ENCODE assay signal across 26 mouse cellular contexts in the genomic region with DNA sequence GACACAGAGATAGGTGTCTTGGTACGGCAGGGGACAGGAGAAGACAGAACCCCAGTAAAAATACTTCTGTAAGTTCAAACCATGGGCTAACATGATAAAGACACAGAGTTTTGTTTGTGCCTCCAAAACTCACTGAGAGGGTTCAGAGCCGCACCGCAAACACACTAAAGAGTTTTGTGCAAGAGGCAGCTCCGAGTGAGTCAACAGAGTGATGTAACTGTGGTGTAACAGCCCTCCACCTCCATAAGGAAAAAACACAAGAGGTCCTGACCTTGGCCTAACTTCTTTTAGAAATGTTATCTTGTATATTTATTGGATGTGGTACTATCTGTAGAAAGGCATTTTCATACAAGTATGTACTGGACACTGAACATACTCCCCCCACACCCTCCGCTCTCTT. TPM values are rescaled to one million over a fixed set of nuclear protein-coding genes. Genes with fewer than 3 reads are reported as not detected.
DNase-seq lines count a peak whose midpoint lies in the region; ATAC-seq lines count a peak whose summit lies in the region.
"Had no signal": no experiment of that assay in that cellular context is flagged by ENCODE, and none has a peak within 500 bp of the region (broad histone marks: within the 10 kb centered on the region; RNA-seq: fewer than 3 reads in every experiment).

No protein-coding gene starts in this region.

- no peaks in the 10 kb centered on the region for H3K36me3 ChIP-seq in liver, embryonic 11.5 days (ENCODE audit: control insufficient read depth, insufficient read depth, low read length)
- no peaks in the 10 kb centered on the region for H3K36me3 ChIP-seq in forebrain, embryonic 11.5 days (ENCODE audit: control insufficient read depth, insufficient read depth, low read length)
- H3K36me3 ChIP-seq: forebrain, embryonic 10.5 days; heart, embryonic 15.5 days; limb, embryonic 12.5 days; midbrain, embryonic 10.5 days; neural tube, embryonic 12.5 days had no signal

- no peak for ATAC-seq in liver, embryonic 11.5 days (replicated peaks; ENCODE audit: low FRiP score)
- peak; percentile 91 for ATAC-seq in megakaryocyte, adult 5-6 weeks (ENCODE audit: poor library complexity, severe bottlenecking)
- no peak for ATAC-seq in forebrain, embryonic 11.5 days (replicated peaks; ENCODE audit: low FRiP score)
- ATAC-seq: hindbrain, postnatal 0 days; lung, postnatal 0 days had no signal

- DNase-seq in lung, adult 18-20 months, result peak; percentile 15 to 29
- DNase-seq in lung, postnatal 14 days, result no peak
- DNase-seq in NIH3T3 (ENCODE audit: low read depth), result peak; percentile 64
- DNase-seq in liver, embryonic 11.5 days (ENCODE audit: low spot score), result no peak
- no peak for DNase-seq in testis, postnatal 14 days (ENCODE audit: low spot score)
- DNase-seq in heart, adult 18-20 months, result no peak
- no peak for DNase-seq in forebrain, embryonic 11.5 days (ENCODE audit: low spot score)
- DNase-seq: cerebellum, postnatal 10 days; gastrocnemius, adult 2 months; heart, adult 11 months; kidney, adult 11 months; right cerebral cortex, adult 18-20 months; thymus, postnatal 36 days had no signal

- peak overlapping the region; percentile 4; the same call in 1 of the 2 replicates for H3K27ac ChIP-seq in liver, embryonic 11.5 days (ENCODE audit: low read depth, low read length)
- H3K27ac ChIP-seq in forebrain, embryonic 11.5 days (ENCODE audit: low read depth, low read length), result no peak overlapping the region
- H3K27ac ChIP-seq: forebrain, embryonic 10.5 days; gastrocnemius, adult 2 months; heart, embryonic 15.5 days; hindbrain, postnatal 0 days; limb, embryonic 12.5 days; midbrain, embryonic 10.5 days; neural tube, embryonic 12.5 days had no signal

- WGBS in liver, embryonic 11.5 days, result 76% methylated on average over 5 of the region's 5 CpGs
- 95% methylated on average over 5 of the region's 5 CpGs for WGBS in forebrain, embryonic 11.5 days

- H3K9me3 ChIP-seq in liver, embryonic 11.5 days (ENCODE audit: control insufficient read depth, low read length), result no peaks in the 10 kb centered on the region
- H3K9me3 ChIP-seq in forebrain, embryonic 11.5 days (ENCODE audit: control insufficient read depth, low read length), result no peaks in the 10 kb centered on the region
- H3K9me3 ChIP-seq: forebrain, embryonic 10.5 days; heart, embryonic 15.5 days; limb, embryonic 12.5 days; midbrain, embryonic 10.5 days; neural tube, embryonic 12.5 days had no signal

- H3K4me3 ChIP-seq in liver, embryonic 11.5 days (ENCODE audit: low read depth, low read length), result no peak overlapping the region
- H3K4me3 ChIP-seq in forebrain, embryonic 11.5 days (ENCODE audit: low read depth, low read length), result no peak overlapping the region
- H3K4me3 ChIP-seq: forebrain, embryonic 10.5 days; gastrocnemius, adult 2 months; heart, embryonic 15.5 days; limb, embryonic 12.5 days; midbrain, embryonic 10.5 days; neural tube, embryonic 12.5 days had no signal

- H3K9ac ChIP-seq in liver, embryonic 11.5 days (ENCODE audit: low read depth, low read length), result no peak overlapping the region
- H3K9ac ChIP-seq in forebrain, embryonic 11.5 days (ENCODE audit: low read length), result no peak overlapping the region
- H3K9ac ChIP-seq: heart, embryonic 15.5 days; limb, embryonic 12.5 days; neural tube, embryonic 12.5 days had no signal

- H3K27me3 ChIP-seq in liver, embryonic 11.5 days (replicated peaks; ENCODE audit: control insufficient read depth, insufficient read depth, low read length), result no peaks in the 10 kb centered on the region
- H3K27me3 ChIP-seq in forebrain, embryonic 11.5 days (ENCODE audit: control insufficient read depth, insufficient read depth, low read length), result no peaks in the 10 kb centered on the region
- H3K27me3 ChIP-seq: heart, embryonic 15.5 days; limb, embryonic 12.5 days; neural tube, embryonic 12.5 days had no signal

- no peak overlapping the region for H3K4me2 ChIP-seq in liver, embryonic 11.5 days
- no peak overlapping the region for H3K4me2 ChIP-seq in forebrain, embryonic 11.5 days (ENCODE audit: low read depth, low read length, severe bottlenecking)
- H3K4me2 ChIP-seq: heart, embryonic 15.5 days; limb, embryonic 12.5 days; neural tube, embryonic 12.5 days had no signal

- H3K4me1 ChIP-seq in liver, embryonic 11.5 days (replicated peaks; ENCODE audit: control insufficient read depth, insufficient read depth, low read length), result no peaks in the 10 kb centered on the region
- H3K4me1 ChIP-seq in forebrain, embryonic 11.5 days (replicated peaks; ENCODE audit: control insufficient read depth, insufficient read depth, low read length), result no peaks in the 10 kb centered on the region
- H3K4me1 ChIP-seq: forebrain, embryonic 10.5 days; heart, embryonic 15.5 days; midbrain, embryonic 10.5 days; neural tube, embryonic 12.5 days had no signal

RNA-seq across cellular contexts. Expression of gene Dhrs9, which starts 25.4 kb away (rescaled TPM):
- polyA plus RNA-seq in liver, embryonic 11.5 days (2014; fragmentation: Nextera tagmentation; extraction: Ambion mirVana), result 0.05 TPM in 1 of 2 replicates, not detected in the other
- total RNA-seq in megakaryocyte, adult 5-6 weeks (2015), result 12.4 and 13.8 TPM in 2 replicates
- total RNA-seq in megakaryocyte, adult 5-6 weeks (2017), result 16.2 and 17.2 TPM in 2 replicates
- total RNA-seq in heart, adult 18-20 months (2021), result under 1 TPM; 0.17 to 0.49 TPM
- polyA plus RNA-seq in forebrain, embryonic 11.5 days (2014; fragmentation: Nextera tagmentation; extraction: Ambion mirVana), result not detected in 2 replicates
- total RNA-seq: gastrocnemius, adult 2 months; hindbrain, postnatal 0 days; layer of hippocampus, postnatal 10 days; left cerebral cortex, postnatal 10 days; monocyte, adult 5-6 weeks had no signal
- polyA plus RNA-seq: embryonic facial prominence, embryonic 14.5 days; forebrain, embryonic 10.5 days; hindbrain, postnatal 0 days; kidney, embryonic 16.5 days; limb, embryonic 12.5 days; midbrain, embryonic 10.5 days; neural tube, embryonic 12.5 days had no signal

Comparison
In these comparisons a context has a peak if more than half of its experiments do, and no peak if none do; other contexts are left out.
1. DNase-seq: peak in lung, adult 18-20 months (2 of 2) and NIH3T3 (single experiment); none in lung, postnatal 14 days (single experiment), liver, embryonic 11.5 days (single experiment), testis, postnatal 14 days (single experiment), heart, adult 18-20 months (0 of 2) and forebrain, embryonic 11.5 days (single experiment).
2. RNA of gene Dhrs9, which starts 25.4 kb away (total RNA-seq): 12.4 to 17.2 TPM in megakaryocyte, adult 5-6 weeks; 0.17 to 0.49 TPM in heart, adult 18-20 months; every median in the first group is over 4 times any median in the second.